Mouse (Mus musculus): ENCODE data around the gene Tdrd7.

Tdrd7 gene

GRCm38 (mm10) chr4:45964771-45965439 is at the start of gene Tdrd7:
Gene Tdrd7, plus strand, starts transcription at chr4:45965334.
- no peak for DNase-seq (ENCODE audit: low read depth, low spot score)

- no peak for DNase-seq (ENCODE audit: low read depth, low spot score)
Measured at GRCm38 (mm10) chr4:45917091-45917490, 48.0 kb upstream of the Tdrd7 start.

GRCm38 (mm10) chr4:45921663-45922435 is 43.3 kb upstream of the Tdrd7 start:
- DNase-seq (ENCODE audit: low read depth, low spot score), result no peak

GRCm38 (mm10) chr4:45924011-45924410 is 41.1 kb upstream of the Tdrd7 start:
- DNase-seq (ENCODE audit: low read depth, low spot score), result no peak

GRCm38 (mm10) chr4:45928561-45928960 is 36.6 kb upstream of the Tdrd7 start:
- DNase-seq (ENCODE audit: low read depth, low spot score), result no peak

- peak; percentile 79 for DNase-seq (ENCODE audit: low read depth, low spot score)
Measured at GRCm38 (mm10) chr4:45941628-45942044, 23.5 kb upstream of the Tdrd7 start.

- peak; percentile 17 for DNase-seq (ENCODE audit: low read depth, low spot score)
Measured at GRCm38 (mm10) chr4:45947729-45948128, 17.4 kb upstream of the Tdrd7 start.

- no peak for DNase-seq (ENCODE audit: low read depth, low spot score)
Measured at GRCm38 (mm10) chr4:45949109-45949848, 15.9 kb upstream of the Tdrd7 start.

- no peak for DNase-seq (ENCODE audit: low read depth, low spot score)
Measured at GRCm38 (mm10) chr4:45951830-45952229, 13.3 kb upstream of the Tdrd7 start.

- DNase-seq (ENCODE audit: low read depth, low spot score), result no peak
Measured at GRCm38 (mm10) chr4:45953025-45953919, 11.9 kb upstream of the Tdrd7 start.

GRCm38 (mm10) chr4:45955235-45955634 is 9.9 kb upstream of the Tdrd7 start:
- no peak for DNase-seq (ENCODE audit: low read depth, low spot score)

GRCm38 (mm10) chr4:45956131-45956530 is 9.0 kb upstream of the Tdrd7 start:
- no peak for DNase-seq (ENCODE audit: low read depth, low spot score)

GRCm38 (mm10) chr4:45956706-45957105 is 8.4 kb upstream of the Tdrd7 start:
- no peak for DNase-seq (ENCODE audit: low read depth, low spot score)

- peak; percentile 21 for DNase-seq (ENCODE audit: low read depth, low spot score)
Measured at GRCm38 (mm10) chr4:45965737-45966447, 758 bp downstream of the Tdrd7 start.

- DNase-seq (ENCODE audit: low read depth, low spot score), result no peak
Measured at GRCm38 (mm10) chr4:45966716-45967115, 1.6 kb downstream of the Tdrd7 start.

GRCm38 (mm10) chr4:45967479-45968341 is 2.6 kb downstream of the Tdrd7 start:
- DNase-seq (ENCODE audit: low read depth, low spot score), result no peak

- no peak for DNase-seq (ENCODE audit: low read depth, low spot score)
Measured at GRCm38 (mm10) chr4:45969051-45969450, 3.9 kb downstream of the Tdrd7 start.

- no peak for DNase-seq (ENCODE audit: low read depth, low spot score)
Measured at GRCm38 (mm10) chr4:45970048-45970560, 5.0 kb downstream of the Tdrd7 start.

- peak; percentile 93 for DNase-seq (ENCODE audit: low read depth, low spot score)
Measured at GRCm38 (mm10) chr4:45971806-45972447, 6.8 kb downstream of the Tdrd7 start.
